Mouse (Mus musculus) MEL (cell line): ENCODE measurements around the gene Pde4dip. TPM values are rescaled to one million over a fixed set of nuclear protein-coding genes. Genes with fewer than 3 reads are reported as not detected.

Experiments used
- DNase-seq: peaks from one replicate; pipeline ENCODE4 v3.0.0; 2011; ENCODE audit warnings: low read depth, low spot score
- H3K27ac ChIP-seq: 2 replicates; pipeline ENCODE4 v1.5.1; 2012; ENCODE audit warnings: low read depth, mild to moderate bottlenecking, control low read depth, low read length, moderate library complexity; ENCODE audit not compliant: control insufficient read depth
- H3K27me3 ChIP-seq, 2 experiments: fragments of 150-350 bp in 1 of 2; sonication (generic) in 1 of 2; 2 replicates each; pipeline ENCODE4 v1.6.1; 2012; ENCODE audit warnings: low read length in 2 of 2, mild to moderate bottlenecking in 2 of 2, improper control_type of control experiment in 1 of 2, moderate library complexity in 1 of 2; ENCODE audit not compliant: insufficient read depth in 2 of 2, control insufficient read depth in 1 of 2
- H3K36me3 ChIP-seq, 2 experiments: 2 replicates each; pipeline ENCODE4 v1.6.1; 2012 to 2014; ENCODE audit warnings: low read length in 2 of 2, improper control_type of control experiment in 1 of 2, inconsistent platforms in 1 of 2, mild to moderate bottlenecking in 1 of 2; ENCODE audit not compliant: insufficient read depth in 2 of 2, control insufficient read depth in 1 of 2
- H3K4me1 ChIP-seq, 2 experiments: fragments of 150-350 bp in 1 of 2; sonication (generic) in 1 of 2; 2 replicates each; pipeline ENCODE4 v1.6.1; 2012; ENCODE audit warnings: low read length in 2 of 2, improper control_type of control experiment in 1 of 2, mild to moderate bottlenecking in 1 of 2; ENCODE audit not compliant: insufficient read depth in 2 of 2, control insufficient read depth in 1 of 2
- H3K4me3 ChIP-seq, 2 experiments: fragments of 150-350 bp in 1 of 2; sonication (generic) in 1 of 2; 2 replicates each; pipeline ENCODE4 v1.5.1; 2012; ENCODE audit warnings: low read depth in 2 of 2, low read length in 2 of 2, mild to moderate bottlenecking in 2 of 2, moderate library complexity in 2 of 2, control low read depth in 1 of 2, improper control_type of control experiment in 1 of 2; ENCODE audit not compliant: control insufficient read depth in 1 of 2, insufficient read depth in 1 of 2
- H3K79me2 ChIP-seq: 2 replicates; pipeline ENCODE4 v1.6.1; 2012; ENCODE audit warnings: mild to moderate bottlenecking, low read length, moderate library complexity; ENCODE audit not compliant: control insufficient read depth, poor library complexity, insufficient read depth
- H3K9ac ChIP-seq: 2 replicates; pipeline ENCODE4 v1.6.1; 2012; ENCODE audit warnings: low read depth, mild to moderate bottlenecking, control low read depth, low read length, moderate library complexity; ENCODE audit not compliant: control insufficient read depth, poor library complexity, severe bottlenecking
- H3K9me3 ChIP-seq: fragments of 150-350 bp; sonication (generic); replicated peaks from 2 replicates; pipeline ENCODE4 v1.6.1; 2012; ENCODE audit warnings: mild to moderate bottlenecking, low read length, improper control_type of control experiment, moderate library complexity; ENCODE audit not compliant: insufficient read depth
- CHD1 ChIP-seq: IDR thresholded peaks from 2 replicates; pipeline ENCODE4 v1.6.1; 2012; ENCODE audit warnings: low read depth, mild to moderate bottlenecking, inconsistent platforms, low read length, improper control_type of control experiment
- CHD2 ChIP-seq: IDR thresholded peaks from 2 replicates; pipeline ENCODE4 v1.6.1; 2011; ENCODE audit warnings: low read length, improper control_type of control experiment
- E2F4 ChIP-seq: IDR thresholded peaks from 2 replicates; pipeline ENCODE4 v1.6.1; 2011; ENCODE audit warnings: low read depth, low read length, improper control_type of control experiment, borderline replicate concordance
- GABPA ChIP-seq: IDR thresholded peaks from 2 replicates; pipeline ENCODE4 v1.6.1; 2012; ENCODE audit warnings: low read depth, mild to moderate bottlenecking, inconsistent platforms, low read length, improper control_type of control experiment, moderate library complexity
- HCFC1 ChIP-seq: IDR thresholded peaks from 2 replicates; pipeline ENCODE4 v1.6.1; 2012; ENCODE audit warnings: low read depth, mild to moderate bottlenecking, inconsistent platforms, low read length, improper control_type of control experiment, moderate library complexity
- JUND ChIP-seq: IDR thresholded peaks from 2 replicates; pipeline ENCODE4 v1.6.1; 2011; ENCODE audit warnings: low read depth, mild to moderate bottlenecking, improper control_type of control experiment, low read length
- KAT2A ChIP-seq: conservative IDR thresholded peaks from 2 replicates; pipeline ENCODE4 v1.6.1; 2012; ENCODE audit warnings: low read depth, low read length, improper control_type of control experiment, inconsistent platforms
- MAFK ChIP-seq: IDR thresholded peaks from 2 replicates; pipeline ENCODE4 v1.6.1; 2011; ENCODE audit warnings: low read depth, mild to moderate bottlenecking, low read length, improper control_type of control experiment, borderline replicate concordance
- MAZ ChIP-seq: IDR thresholded peaks from 2 replicates; pipeline ENCODE4 v1.6.1; 2012; ENCODE audit warnings: low read depth, mild to moderate bottlenecking, inconsistent platforms, low read length, improper control_type of control experiment
- MEF2A ChIP-seq: IDR thresholded peaks from 2 replicates; pipeline ENCODE4 v1.6.1; 2014; ENCODE audit warnings: low read depth, mild to moderate bottlenecking, inconsistent platforms, low read length, improper control_type of control experiment; ENCODE audit not compliant: poor library complexity, insufficient replicate concordance, severe bottlenecking; ENCODE audit errors: extremely low read depth
- MYB ChIP-seq: IDR thresholded peaks from 2 replicates; pipeline ENCODE4 v1.6.1; 2011; ENCODE audit warnings: mild to moderate bottlenecking, low read depth, low read length, improper control_type of control experiment
- MYC ChIP-seq: IDR thresholded peaks from 2 replicates; pipeline ENCODE4 v1.6.1; 2011; ENCODE audit warnings: low read depth, mild to moderate bottlenecking, low read length, improper control_type of control experiment, moderate library complexity
- NELFE ChIP-seq: IDR thresholded peaks from 2 replicates; pipeline ENCODE4 v1.6.1; 2011; ENCODE audit warnings: low read depth, low read length, improper control_type of control experiment
- POLR2A ChIP-seq, 2 experiments: IDR thresholded peaks; 2 replicates each; pipeline ENCODE4 v1.6.1; 2011 to 2012; ENCODE audit warnings: low read length in 2 of 2, mild to moderate bottlenecking in 2 of 2, control low read depth in 1 of 2, improper control_type of control experiment in 1 of 2, low read depth in 1 of 2, moderate library complexity in 1 of 2; ENCODE audit not compliant: control insufficient read depth in 1 of 2, insufficient read depth in 1 of 2, poor library complexity in 1 of 2
- POLR2AphosphoS2 ChIP-seq: IDR thresholded peaks from 2 replicates; pipeline ENCODE4 v1.6.1; 2011; ENCODE audit warnings: low read length, improper control_type of control experiment
- RAD21 ChIP-seq: IDR thresholded peaks from 2 replicates; pipeline ENCODE4 v1.6.1; 2011; ENCODE audit warnings: mild to moderate bottlenecking, low read depth, low read length, improper control_type of control experiment
- SIN3A ChIP-seq: IDR thresholded peaks from 2 replicates; pipeline ENCODE4 v1.6.1; 2012; ENCODE audit warnings: low read length, improper control_type of control experiment, inconsistent platforms
- SMC3 ChIP-seq: IDR thresholded peaks from 2 replicates; pipeline ENCODE4 v1.6.1; 2011; ENCODE audit warnings: low read depth, low read length, improper control_type of control experiment
- TBP ChIP-seq: IDR thresholded peaks from 2 replicates; pipeline ENCODE4 v1.8.0; 2011; ENCODE audit warnings: low read depth, low read length, improper control_type of control experiment
- TCF12 ChIP-seq: IDR thresholded peaks from 2 replicates; pipeline ENCODE4 v1.6.1; 2014; ENCODE audit warnings: low read depth, mild to moderate bottlenecking, inconsistent platforms, low read length, improper control_type of control experiment, moderate library complexity
- UBTF ChIP-seq: IDR thresholded peaks from 2 replicates; pipeline ENCODE4 v1.6.1; 2012; ENCODE audit warnings: low read depth, mild to moderate bottlenecking, inconsistent platforms, low read length, improper control_type of control experiment, moderate library complexity, borderline replicate concordance; ENCODE audit not compliant: insufficient read depth
- ZC3H11A ChIP-seq: IDR thresholded peaks from 2 replicates; pipeline ENCODE4 v1.6.1; 2012; ENCODE audit warnings: low read depth, mild to moderate bottlenecking, inconsistent platforms, low read length, improper control_type of control experiment
- ZKSCAN1 ChIP-seq: IDR thresholded peaks from 2 replicates; pipeline ENCODE4 v1.6.1; 2012; ENCODE audit warnings: low read depth, mild to moderate bottlenecking, inconsistent platforms, low read length, improper control_type of control experiment, moderate library complexity
- ZMIZ1 ChIP-seq: IDR thresholded peaks from 2 replicates; pipeline ENCODE4 v1.6.1; 2012; ENCODE audit warnings: low read depth, mild to moderate bottlenecking, inconsistent platforms, low read length, improper control_type of control experiment, moderate library complexity
- ZNF384 ChIP-seq: IDR thresholded peaks from 2 replicates; pipeline ENCODE4 v1.6.1; 2012; ENCODE audit warnings: low read depth, mild to moderate bottlenecking, inconsistent platforms, low read length, improper control_type of control experiment
- polyA plus RNA-seq, 2 experiments: library from polyadenylated mRNA; stranded (reverse) in 1 of 2; unstranded in 1 of 2; fragments of >175 nt in 1 of 2; fragments of >200 nt in 1 of 2; gene quantifications; 2 replicates each; pipeline versions ENCODE4 v1.2.1 to v1.2.4; 2012; ENCODE audit warnings: low replicate concordance in 2 of 2, low read depth in 1 of 2; ENCODE audit not compliant: insufficient read length in 2 of 2, insufficient read depth in 1 of 2, missing spikeins in 1 of 2
- total RNA-seq: library from RNA; depleted of rRNA; stranded (reverse); fragments of 300-350 nt; gene quantifications from 2 replicates; pipeline ENCODE4 v1.2.3, GENCODE M21; 2012

Pde4dip gene
- total and polyA plus RNA-seq, 3 experiments = 47.6 to 52.4 TPM; not detected in 1

DNA sequence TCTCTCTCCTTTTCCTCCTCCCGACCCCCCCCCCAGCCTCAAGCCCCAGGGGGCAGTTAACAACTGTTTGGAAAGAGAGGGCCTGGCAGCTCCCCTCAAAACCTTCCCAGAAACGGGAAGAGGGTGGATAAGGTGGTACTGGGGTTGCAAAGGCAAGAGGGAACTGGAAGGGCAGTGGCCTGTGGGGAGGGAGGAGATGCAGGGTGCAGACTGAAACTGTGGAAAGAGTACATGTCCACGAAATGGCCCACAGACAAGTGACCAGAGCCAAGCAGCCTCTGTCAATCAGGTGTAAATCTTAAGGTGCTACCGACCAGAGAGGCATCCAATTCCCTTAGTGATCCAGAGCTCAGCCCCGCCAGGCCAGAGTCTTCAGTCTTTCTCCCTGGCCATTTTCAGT lies 63.8 kb downstream of the Pde4dip start:
- H3K9me3 ChIP-seq = no peaks in the 10 kb centered on the region
- H3K36me3 ChIP-seq = no peaks in the 10 kb centered on the region
- H3K9ac ChIP-seq = no peak overlapping the region
- TF ChIP-seq TBP (no peak), E2F4 (no peak), ZKSCAN1 (no peak), RAD21 (no peak)
- TF ChIP-seq, all 39 proteins: peak for 0
- peaks cover 2 to 7% of the 10 kb centered on the region in 2 experiments; a peak in 3 of 4 replicates for H3K27me3 ChIP-seq
- H3K4me3 ChIP-seq = no peak overlapping the region
- H3K27ac ChIP-seq = no peak overlapping the region
- no peak for DNase-seq
- no peaks in the 10 kb centered on the region for H3K79me2 ChIP-seq
- H3K4me1 ChIP-seq = no peaks in the 10 kb centered on the region

DNA sequence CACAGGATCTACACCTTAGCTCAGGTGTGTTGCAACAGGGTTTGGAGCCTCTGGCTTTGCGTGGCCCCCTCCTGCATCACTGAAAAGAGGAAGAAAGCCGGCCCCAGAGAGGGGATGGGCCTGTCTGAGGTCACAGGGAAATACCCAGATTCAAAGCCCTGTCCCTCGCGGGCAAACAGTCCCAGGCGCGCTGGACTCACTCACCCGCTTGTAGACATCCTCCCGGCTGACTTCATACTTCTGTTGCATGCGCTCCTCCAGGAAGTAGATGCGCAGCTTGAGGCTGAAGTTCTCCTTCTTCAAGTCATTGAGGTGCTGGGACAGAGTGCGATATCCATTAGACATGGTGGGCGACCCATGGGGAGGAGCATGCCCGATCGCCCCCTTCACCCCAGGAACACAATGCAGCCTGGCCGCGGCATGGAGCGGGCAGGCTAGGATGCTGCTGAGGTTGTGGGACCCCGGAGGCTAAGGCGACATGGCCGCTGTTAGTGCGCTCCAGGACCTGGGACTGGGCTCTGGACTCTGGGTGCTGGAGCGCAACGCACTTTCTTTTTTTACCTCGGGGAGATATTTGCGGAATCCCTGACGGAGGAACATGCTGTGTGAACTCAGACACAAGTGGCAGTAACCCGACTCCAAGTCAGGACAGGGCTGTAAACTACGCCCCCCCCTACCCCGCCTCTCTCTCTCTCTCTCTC lies 64.3 kb downstream of the Pde4dip start:
- H3K9me3 ChIP-seq = no peaks in the 10 kb centered on the region
- DNase-seq = no peak
- H3K9ac ChIP-seq = no peak overlapping the region
- H3K4me1 ChIP-seq = no peaks in the 10 kb centered on the region
- H3K36me3 ChIP-seq = no peaks in the 10 kb centered on the region
- no peak overlapping the region for H3K4me3 ChIP-seq
- TF ChIP-seq POLR2AphosphoS2 = no peak
- TF ChIP-seq POLR2A (IDR thresholded peaks at IDR 0.05; ENCODE audit: control insufficient read depth in 1 of 2, insufficient read depth in 1 of 2, low read depth in 1 of 2, low read length in 2 of 2, poor library complexity in 1 of 2) = no peak
- TF ChIP-seq TCF12 = no peak
- TF ChIP-seq RAD21 = no peak
- TF ChIP-seq TBP = no peak
- TF ChIP-seq MEF2A = no peak
- TF ChIP-seq ZMIZ1 = no peak
- no peak for TF ChIP-seq MAZ
- TF ChIP-seq MYB = no peak
- no peak for TF ChIP-seq JUND
- no peak for TF ChIP-seq HCFC1
- TF ChIP-seq, all 39 proteins: peak for 0
- Histone ChIP-seq H3K27me3 (peaks cover 2 to 7% of the 10 kb centered on the region in 2 experiments; a peak in 3 of 4 replicates), H3K27ac (no peak overlapping the region), H3K79me2 (no peaks in the 10 kb centered on the region)

DNA sequence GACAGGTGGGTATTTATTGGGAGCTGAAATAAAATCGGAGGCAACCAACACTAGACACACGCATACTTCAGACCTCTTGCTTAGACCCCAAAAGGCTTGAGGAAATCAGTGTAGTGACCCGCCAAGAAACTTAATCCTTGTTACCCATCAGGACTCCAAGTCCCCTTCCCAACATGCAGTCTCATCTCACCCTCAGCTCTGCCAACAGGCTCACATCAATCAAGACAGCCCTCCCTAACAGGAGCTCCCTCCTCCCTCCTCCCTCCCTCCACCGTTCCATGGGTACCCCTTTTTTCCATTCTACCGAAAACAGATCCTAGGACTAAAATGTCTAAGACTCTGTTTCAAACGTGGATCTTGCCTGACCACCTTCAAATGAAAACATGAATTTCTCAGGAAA lies 65.1 kb downstream of the Pde4dip start:
- H3K79me2 ChIP-seq = no peaks in the 10 kb centered on the region
- no peaks in the 10 kb centered on the region for H3K9me3 ChIP-seq
- H3K27ac ChIP-seq = no peak overlapping the region
- no peaks in the 10 kb centered on the region for H3K4me1 ChIP-seq
- DNase-seq = no peak
- H3K4me3 ChIP-seq = no peak overlapping the region
- H3K36me3 ChIP-seq = no peaks in the 10 kb centered on the region
- H3K27me3 ChIP-seq = peaks cover 2 to 7% of the 10 kb centered on the region in 2 experiments; a peak in 3 of 4 replicates
- no peak overlapping the region for H3K9ac ChIP-seq
- TF ChIP-seq MYC (no peak), UBTF (no peak), MAFK (no peak), CHD1 (no peak), E2F4 (no peak), ZMIZ1 (no peak), ZNF384 (no peak), CHD2 (no peak), JUND (no peak), NELFE (no peak), MYB (no peak), SIN3A (no peak), SMC3 (no peak), GABPA (no peak), ZC3H11A (no peak), TCF12 (no peak), KAT2A (no peak)
